Mouse (Mus musculus): ENCODE results near the gene Slc25a12.

Gene Slc25a12

DNA sequence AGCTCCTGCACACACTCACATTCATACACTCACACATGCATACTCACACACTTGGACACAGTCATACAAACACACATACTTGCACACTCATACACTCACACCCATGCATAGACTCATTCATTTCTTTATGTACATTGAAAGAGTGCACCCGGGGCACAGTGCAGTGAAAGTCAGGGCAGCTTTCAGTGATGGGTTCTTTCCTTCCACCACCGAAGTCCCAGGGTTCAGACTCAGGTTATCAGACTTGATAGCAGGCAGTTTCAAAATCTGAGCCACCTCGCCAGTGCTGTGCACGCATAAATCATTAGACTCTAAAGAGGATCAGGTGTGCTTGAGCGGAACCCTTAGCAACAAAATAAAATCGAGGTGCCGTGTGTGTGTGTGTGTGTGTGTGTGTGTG, 17.4 kb downstream of the Slc25a12 start:
- DNase-seq (ENCODE audit: low spot score in 2 of 2), result no peak

DNA sequence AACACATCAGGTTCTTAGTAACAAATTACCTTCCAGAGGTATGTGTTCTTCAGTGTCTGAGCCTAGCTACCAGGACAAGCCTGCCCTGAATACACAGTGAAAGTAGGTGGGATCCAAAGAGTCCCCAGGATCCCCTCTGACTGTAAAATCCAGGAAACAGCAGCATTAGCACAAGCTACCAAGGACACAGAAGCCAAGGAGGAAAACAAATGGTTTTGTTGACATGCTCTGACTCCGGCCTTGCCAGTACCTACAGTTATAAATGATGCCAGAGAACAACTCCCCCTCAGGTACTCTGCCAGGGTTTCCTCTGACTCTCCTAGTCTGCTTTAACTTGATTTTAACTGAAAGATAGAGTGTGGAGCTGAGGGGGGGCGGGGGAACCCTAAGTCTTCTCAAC, 18.0 kb downstream of the Slc25a12 start:
- DNase-seq (ENCODE audit: low spot score in 2 of 2), result no peak

DNA sequence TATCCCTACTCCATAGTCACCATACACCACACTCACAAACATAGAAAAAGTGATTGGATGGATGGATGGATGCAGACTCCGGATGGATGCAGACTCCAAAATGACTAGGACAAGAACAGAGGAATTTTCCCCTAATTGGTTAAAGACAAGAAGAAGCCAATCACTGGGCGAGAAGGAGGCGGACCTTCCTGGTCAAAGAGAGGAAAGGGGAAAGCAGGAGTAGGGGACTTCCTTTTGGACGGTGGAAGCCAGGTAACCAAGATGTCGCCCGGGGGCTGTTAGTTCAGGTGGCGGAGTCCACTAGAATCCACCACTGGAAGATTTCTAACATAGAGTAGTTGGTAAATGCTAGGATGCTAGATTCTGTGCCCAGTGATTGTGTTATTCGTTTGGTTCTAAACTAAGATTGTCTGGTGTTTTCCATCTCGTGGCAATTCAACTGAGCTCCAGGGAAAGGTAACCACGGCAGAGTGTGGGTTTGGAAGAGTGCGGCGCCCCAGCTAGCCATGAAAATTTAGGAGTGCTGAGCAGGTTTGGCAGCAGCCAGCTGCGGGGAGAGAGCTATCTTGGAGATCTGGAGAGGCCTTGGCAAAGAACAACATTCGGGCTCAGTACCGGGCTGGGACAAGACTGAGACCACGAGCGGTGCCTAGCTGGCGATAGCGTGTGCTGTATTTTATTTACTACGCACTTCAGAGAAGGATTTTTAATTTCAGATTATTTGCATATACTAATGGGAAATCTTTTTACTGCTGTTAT, 19.6 kb downstream of the Slc25a12 start:
- DNase-seq (ENCODE audit: low spot score in 2 of 2), result no peak

DNA sequence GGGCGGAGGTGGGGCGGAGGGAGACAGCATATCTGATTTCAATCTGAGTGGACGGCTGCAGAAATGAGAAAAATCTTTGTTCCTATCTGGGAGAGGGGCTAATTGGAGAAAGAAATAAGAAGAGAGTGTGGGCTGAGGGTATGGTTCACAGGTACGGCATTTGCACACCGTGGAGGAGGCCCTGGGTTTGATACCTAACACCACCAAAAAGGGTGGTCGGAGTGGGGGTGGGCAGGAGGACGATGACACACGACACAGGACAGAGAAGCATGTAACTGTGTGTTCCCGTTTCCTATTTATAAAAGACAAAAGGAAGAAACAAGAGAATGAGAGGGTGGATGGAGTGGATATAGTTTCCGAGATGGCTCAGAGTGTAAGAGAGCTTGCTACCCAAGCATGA, 20.4 kb downstream of the Slc25a12 start:
- no peak for DNase-seq (ENCODE audit: low spot score in 2 of 2)

- no peak for DNase-seq (ENCODE audit: low spot score in 2 of 2)
These were observed 23.5 kb downstream of the Slc25a12 start for GRCm38 (mm10) chr2:71343884-71344640.

- DNase-seq (ENCODE audit: low spot score in 2 of 2), result no peak
These were observed 27.4 kb downstream of the Slc25a12 start for GRCm38 (mm10) chr2:71340126-71340525.

- DNase-seq (ENCODE audit: low spot score in 2 of 2), result no peak
These were observed 29.3 kb downstream of the Slc25a12 start for GRCm38 (mm10) chr2:71338145-71338796.

- DNase-seq (ENCODE audit: low spot score in 2 of 2), result no peak
These were observed 30.9 kb downstream of the Slc25a12 start for GRCm38 (mm10) chr2:71336631-71337030.

GRCm38 (mm10) chr2:71336209-71336608, 31.3 kb downstream of the Slc25a12 start:
- no peak for DNase-seq (ENCODE audit: low spot score in 2 of 2)

GRCm38 (mm10) chr2:71333986-71334822, 33.3 kb downstream of the Slc25a12 start:
- no peak for DNase-seq (ENCODE audit: low spot score in 2 of 2)

GRCm38 (mm10) chr2:71329761-71330160, 37.8 kb downstream of the Slc25a12 start:
- no peak for DNase-seq (ENCODE audit: low spot score in 2 of 2)

- no peak for DNase-seq (ENCODE audit: low spot score in 2 of 2)
These were observed 39.0 kb downstream of the Slc25a12 start for GRCm38 (mm10) chr2:71328391-71329160.

GRCm38 (mm10) chr2:71327715-71328114, 39.8 kb downstream of the Slc25a12 start:
- DNase-seq (ENCODE audit: low spot score in 2 of 2), result no peak

- no peak for DNase-seq (ENCODE audit: low spot score in 2 of 2)
These were observed 40.6 kb downstream of the Slc25a12 start for GRCm38 (mm10) chr2:71326766-71327464.

- DNase-seq (ENCODE audit: low spot score in 2 of 2), result no peak
These were observed 43.7 kb downstream of the Slc25a12 start for GRCm38 (mm10) chr2:71323886-71324285.

DNA sequence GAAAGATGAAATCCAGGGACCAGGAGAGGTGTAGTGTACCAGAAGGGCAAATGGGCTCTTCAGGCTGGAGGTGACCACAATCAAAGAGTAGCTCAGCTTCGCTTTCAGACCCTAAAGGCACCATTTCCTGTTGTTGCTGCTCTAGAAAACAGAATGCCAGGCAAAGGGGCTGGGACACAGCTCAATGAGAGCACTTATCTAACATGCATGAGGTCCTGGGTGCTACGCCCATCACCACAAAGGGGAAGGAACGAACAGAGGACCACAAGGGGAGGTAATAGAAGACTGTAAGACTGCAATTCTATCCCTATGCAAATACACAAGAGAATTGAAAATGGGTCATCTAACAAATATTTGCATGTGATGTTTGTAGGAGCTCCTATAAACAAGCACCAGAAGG, 46.1 kb downstream of the Slc25a12 start:
- no peak for DNase-seq (ENCODE audit: low spot score in 2 of 2)

- no peak for DNase-seq (ENCODE audit: low spot score in 2 of 2)
These were observed 51.3 kb downstream of the Slc25a12 start for GRCm38 (mm10) chr2:71316116-71316789.

- no peak for DNase-seq (ENCODE audit: low spot score in 2 of 2)
These were observed 52.5 kb downstream of the Slc25a12 start for GRCm38 (mm10) chr2:71315022-71315421.

DNA sequence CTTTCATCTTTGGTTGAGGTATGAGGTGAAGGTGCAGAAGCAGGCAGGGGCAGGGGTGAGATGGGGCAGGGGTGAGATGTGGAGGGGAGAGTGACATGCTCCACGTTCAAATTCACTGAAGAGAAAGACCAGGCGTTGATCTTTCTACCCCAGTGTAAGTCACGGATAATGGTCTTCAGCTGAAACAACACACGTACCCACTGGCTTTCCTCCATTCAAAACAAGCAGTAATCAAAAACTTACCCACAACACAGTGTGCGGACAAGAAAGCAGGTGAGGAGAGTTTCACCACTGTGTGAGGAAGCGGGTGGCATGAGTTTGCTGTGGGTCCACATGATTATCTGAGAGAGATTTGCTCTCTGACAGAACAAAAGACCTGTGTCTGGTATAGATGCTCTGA, 53.5 kb downstream of the Slc25a12 start:
- DNase-seq (ENCODE audit: low spot score in 2 of 2), result no peak

GRCm38 (mm10) chr2:71312067-71312466, 55.5 kb downstream of the Slc25a12 start:
- no peak for DNase-seq (ENCODE audit: low spot score in 2 of 2)

Data from frontal cortex, postnatal 25 days (tissue).